Mouse (Mus musculus) liver, adult 2 months (tissue): ENCODE measurements at regions not wholly inside any gene's neighbourhood (a gene's known extent, or its start where the extent isn't known, plus 50 kb on each side); places are given as distances from the start of the nearest gene placed in this dataset.

Source experiments
- CTCF ChIP-seq: fragments of 200-500 bp; IDR thresholded peaks from 2 replicates; pipeline ENCODE4 v1.5.1; 2011; ENCODE audit warnings: low read depth, low read length, control low read depth
- POLR2A ChIP-seq: fragments of 200-500 bp; IDR thresholded peaks from 2 replicates; pipeline ENCODE4 v1.6.1; 2011; ENCODE audit warnings: low read length, control low read depth; ENCODE audit not compliant: insufficient read depth; ENCODE audit errors: extremely low read depth

- TF ChIP-seq CTCF (no peak), POLR2A (no peak)
Measured at GRCm38 (mm10) chr15:10088691-10089090, 88.3 kb upstream of the Prlr start.
